ENCODE assay signal across 17 mouse cellular contexts in the genomic region with DNA sequence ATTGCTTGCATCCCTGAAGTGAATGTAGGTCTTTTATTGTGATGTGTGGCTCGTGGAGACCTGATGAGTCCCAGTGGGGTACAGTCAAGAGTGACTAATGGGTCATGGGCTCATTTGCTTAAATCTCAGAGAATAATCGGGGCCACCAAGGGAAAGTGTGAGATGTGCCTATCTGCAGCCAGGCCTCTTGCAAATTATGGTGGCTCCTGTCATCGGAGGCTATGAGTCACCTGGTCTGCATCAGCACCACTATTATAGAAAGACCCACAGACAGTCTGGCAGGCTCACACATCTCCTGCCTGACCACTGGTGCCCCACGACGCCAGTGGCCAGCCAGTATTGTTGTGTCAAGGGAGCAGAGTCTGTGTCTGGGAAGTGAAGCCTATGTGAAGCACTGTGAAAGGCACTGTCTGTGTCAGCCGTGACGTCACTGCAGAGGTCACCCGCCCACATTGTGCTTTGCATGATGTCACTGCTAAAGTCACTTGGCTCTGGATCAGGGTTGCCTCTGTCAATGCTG.
DNase-seq lines count a peak whose midpoint lies in the region; ATAC-seq and TF ChIP-seq lines count a peak whose summit lies in the region.
"Had no signal": no experiment of that assay in that cellular context is flagged by ENCODE, and none has a peak within 500 bp of the region (broad histone marks: within the 10 kb centered on the region; RNA-seq: fewer than 3 reads in every experiment).

No protein-coding gene starts in this region.

- no peak overlapping the region for H3K9ac ChIP-seq in heart, embryonic 14.5 days (ENCODE audit: low read length)
- no peak overlapping the region for H3K9ac ChIP-seq in hindbrain, embryonic 12.5 days
- H3K9ac ChIP-seq in CH12.LX (ENCODE audit: insufficient read depth, low read depth), result no peak overlapping the region
- H3K9ac ChIP-seq: embryonic facial prominence, embryonic 12.5 days; forebrain, embryonic 15.5 days; hindbrain, embryonic 15.5 days had no signal

- DNase-seq in heart, adult 9 months (ENCODE audit: low spot score in 2 of 2), result no peak
- DNase-seq in hindbrain, embryonic 10.5 days (ENCODE audit: low spot score), result no peak
- DNase-seq in CH12.LX (ENCODE audit: extremely low read depth), result peak; percentile 66
- DNase-seq in Muller cell, postnatal 12 days (ENCODE audit: inconsistent ontology term), result peak; percentile 53
- DNase-seq: adrenal gland, postnatal 10 days; cerebellum, adult 11 months; cerebellum, adult 8-10 months; cerebellum, postnatal 14 days; gastrocnemius, postnatal 36 days; kidney, adult 2 months had no signal

- WGBS in heart, embryonic 14.5 days, result 53% methylated on average over 8 of the region's 8 CpGs
- WGBS in hindbrain, embryonic 10.5 days, result 82% methylated on average over 8 of the region's 8 CpGs
- WGBS in hindbrain, embryonic 12.5 days, result 68% methylated on average over 8 of the region's 8 CpGs

- no peaks in the 10 kb centered on the region for H3K9me3 ChIP-seq in heart, embryonic 14.5 days (ENCODE audit: control insufficient read depth, low read length)
- no peaks in the 10 kb centered on the region for H3K9me3 ChIP-seq in hindbrain, embryonic 10.5 days
- H3K9me3 ChIP-seq in hindbrain, embryonic 12.5 days (replicated peaks), result no peaks in the 10 kb centered on the region
- no peaks in the 10 kb centered on the region for H3K9me3 ChIP-seq in CH12.LX (replicated peaks; ENCODE audit: low read length)
- H3K9me3 ChIP-seq: embryonic facial prominence, embryonic 12.5 days; forebrain, embryonic 15.5 days; hindbrain, embryonic 15.5 days had no signal

- H3K4me2 ChIP-seq in heart, embryonic 14.5 days (ENCODE audit: low read length), result no peak overlapping the region
- H3K4me2 ChIP-seq in hindbrain, embryonic 12.5 days (replicated peaks), result no peak overlapping the region
- no peak overlapping the region for H3K4me2 ChIP-seq in CH12.LX (ENCODE audit: insufficient read depth, low read depth, poor library complexity, severe bottlenecking)
- H3K4me2 ChIP-seq: embryonic facial prominence, embryonic 12.5 days; forebrain, embryonic 15.5 days; hindbrain, embryonic 15.5 days had no signal

- peak overlapping the region; percentile 7 to 83; a peak in 2 of 4 replicates for H3K27ac ChIP-seq in heart, embryonic 14.5 days (replicated peaks in 1 of 2; ENCODE audit: control insufficient read depth in 1 of 2, insufficient read depth in 1 of 2, low read depth in 2 of 2, low read length in 2 of 2)
- peak overlapping the region; percentile 8; the same call in 1 of the 2 replicates for H3K27ac ChIP-seq in hindbrain, embryonic 10.5 days
- H3K27ac ChIP-seq in hindbrain, embryonic 12.5 days, result no peak overlapping the region
- H3K27ac ChIP-seq in CH12.LX (ENCODE audit: insufficient read depth, low read depth), result no peak overlapping the region
- H3K27ac ChIP-seq: embryonic facial prominence, embryonic 12.5 days; forebrain, embryonic 15.5 days; hindbrain, embryonic 15.5 days had no signal

- peak; percentile 23; the same call in 1 of the 2 replicates for TF ChIP-seq EP300 in CH12.LX (IDR thresholded peaks at IDR 0.05; ENCODE audit: low read length)

- no peaks in the 10 kb centered on the region for H3K27me3 ChIP-seq in heart, embryonic 14.5 days (ENCODE audit: control insufficient read depth, insufficient read depth, low read length)
- 0 out of 2 replicates have a peak, but pooled peaks cover 3% of the 10 kb centered on the region for H3K27me3 ChIP-seq in hindbrain, embryonic 10.5 days (ENCODE audit: insufficient read depth, poor library complexity, severe bottlenecking)
- H3K27me3 ChIP-seq in hindbrain, embryonic 12.5 days, result peaks cover 6% of the 10 kb centered on the region
- H3K27me3 ChIP-seq in CH12.LX (replicated peaks), result no peaks in the 10 kb centered on the region
- H3K27me3 ChIP-seq: embryonic facial prominence, embryonic 12.5 days; forebrain, embryonic 15.5 days had no signal

- dilution Hi-C loops in CH12.LX (cut with MboI; ENCODE audit: extremely low pct_ligation_motif_present, extremely low pct_unique_long_range_greater_than_20kb, low sequenced_read_pairs), result no loop called here

- TF ChIP-seq CTCF in CH12.LX (conservative IDR thresholded peaks at IDR 0.05 in 1 of 2, IDR thresholded peaks at IDR 0.05 in 1 of 2; ENCODE audit: low read depth in 2 of 2, low read length in 2 of 2), result no peak

- peaks cover 26 to 33% of the 10 kb centered on the region in 2 experiments for H3K4me1 ChIP-seq in heart, embryonic 14.5 days (ENCODE audit: control insufficient read depth in 2 of 2, insufficient read depth in 2 of 2, low read length in 2 of 2)
- peaks cover 18% of the 10 kb centered on the region for H3K4me1 ChIP-seq in hindbrain, embryonic 10.5 days (replicated peaks)
- peaks cover 14% of the 10 kb centered on the region for H3K4me1 ChIP-seq in hindbrain, embryonic 12.5 days
- H3K4me1 ChIP-seq in CH12.LX (ENCODE audit: control insufficient read depth in 1 of 2, insufficient read depth in 2 of 2), result peaks cover 2 to 43% of the 10 kb centered on the region in 2 experiments; a peak in 3 of 4 replicates

- H3K36me3 ChIP-seq in heart, embryonic 14.5 days (ENCODE audit: control insufficient read depth, insufficient read depth, low read length), result no peaks in the 10 kb centered on the region
- no peaks in the 10 kb centered on the region for H3K36me3 ChIP-seq in hindbrain, embryonic 10.5 days
- no peaks in the 10 kb centered on the region for H3K36me3 ChIP-seq in hindbrain, embryonic 12.5 days
- H3K36me3 ChIP-seq in CH12.LX (replicated peaks in 1 of 2; ENCODE audit: control insufficient read depth in 1 of 2, insufficient read depth in 1 of 2, low read length in 1 of 2), result no peaks in the 10 kb centered on the region
- H3K36me3 ChIP-seq: embryonic facial prominence, embryonic 12.5 days; forebrain, embryonic 15.5 days; G1E; hindbrain, embryonic 15.5 days had no signal

- H3K79me2 ChIP-seq in CH12.LX (replicated peaks; ENCODE audit: control insufficient read depth, extremely low read depth, insufficient read depth, poor library complexity, severe bottlenecking), result no peaks in the 10 kb centered on the region

- TF ChIP-seq RAD21 in CH12.LX (IDR thresholded peaks at IDR 0.05; ENCODE audit: low read depth, low read length), result no peak

- in situ Hi-C loops in CH12.LX (cut with MboI; ENCODE audit: low pct_ligation_motif_present, low pct_unique_long_range_greater_than_20kb, low sequenced_read_pairs), result no loop called here

- ATAC-seq in heart, embryonic 14.5 days (ENCODE audit: insufficient number of reproducible peaks, insufficient read depth, low FRiP score, low read depth), result no peak
- no peak for ATAC-seq in hindbrain, embryonic 12.5 days (ENCODE audit: low FRiP score)
- ATAC-seq: forebrain, embryonic 15.5 days; intestine, embryonic 16.5 days had no signal

- no peak for TF ChIP-seq POLR2A in CH12.LX (IDR thresholded peaks at IDR 0.05; ENCODE audit: low read depth, low read length)

- H3K4me3 ChIP-seq in heart, embryonic 14.5 days (ENCODE audit: control insufficient read depth in 1 of 2, insufficient read depth in 1 of 2, low read depth in 1 of 2, low read length in 2 of 2), result no peak overlapping the region
- H3K4me3 ChIP-seq in hindbrain, embryonic 10.5 days, result no peak overlapping the region
- H3K4me3 ChIP-seq in hindbrain, embryonic 12.5 days, result no peak overlapping the region
- no peak overlapping the region for H3K4me3 ChIP-seq in CH12.LX (replicated peaks in 1 of 3; ENCODE audit: low read depth in 2 of 3, low read length in 2 of 3, poor library complexity in 1 of 3)
- H3K4me3 ChIP-seq: embryonic facial prominence, embryonic 12.5 days; forebrain, embryonic 15.5 days; hindbrain, embryonic 15.5 days had no signal

TF ChIP-seq in CH12.LX, 34 proteins besides CTCF, POLR2A, EP300 and RAD21:
- TF ChIP-seq MAZ (IDR thresholded peaks at IDR 0.05; ENCODE audit: low read depth, low read length), result no peak
- peak; percentile 12; the same call in 1 of the 2 replicates for TF ChIP-seq JUN (IDR thresholded peaks at IDR 0.05; ENCODE audit: insufficient read depth, low read depth, low read length)
- no peak for TF ChIP-seq POLR2AphosphoS2 (IDR thresholded peaks at IDR 0.05; ENCODE audit: low read depth, low read length)
- no peak for TF ChIP-seq SIN3A (IDR thresholded peaks at IDR 0.05; ENCODE audit: low read length)
- no peak for TF ChIP-seq MAX (IDR thresholded peaks at IDR 0.05; ENCODE audit: low read length)
- peak; percentile 80 for TF ChIP-seq ETS1 (conservative IDR thresholded peaks at IDR 0.05; ENCODE audit: low read depth, low read length)
- TF ChIP-seq TCF12 (IDR thresholded peaks at IDR 0.05; ENCODE audit: low read depth, low read length), result no peak
- TF ChIP-seq SMC3 (IDR thresholded peaks at IDR 0.05; ENCODE audit: low read depth, low read length), result no peak
- TF ChIP-seq USF1 (IDR thresholded peaks at IDR 0.05; ENCODE audit: low read depth, low read length), result no peak
- no peak for TF ChIP-seq ZKSCAN1 (IDR thresholded peaks at IDR 0.05; ENCODE audit: borderline replicate concordance, low read depth, low read length)
- no peak for TF ChIP-seq HCFC1 (IDR thresholded peaks at IDR 0.05; ENCODE audit: low read depth, low read length)
- peak; percentile 47; the same call in 1 of the 2 replicates for TF ChIP-seq BHLHE40 (IDR thresholded peaks at IDR 0.05; ENCODE audit: low read depth, low read length)
- no peak for TF ChIP-seq NRF1 (IDR thresholded peaks at IDR 0.05; ENCODE audit: low read depth, low read length)
- TF ChIP-seq KAT2A (IDR thresholded peaks at IDR 0.05; ENCODE audit: insufficient replicate concordance, low read length), result no peak
- no peak for TF ChIP-seq ZMIZ1 (IDR thresholded peaks at IDR 0.05; ENCODE audit: low read depth, low read length)
- TF ChIP-seq ZC3H11A (IDR thresholded peaks at IDR 0.05; ENCODE audit: low read depth, low read length), result no peak
- TF ChIP-seq RCOR1 (conservative IDR thresholded peaks at IDR 0.05; ENCODE audit: low read depth, low read length), result no peak
- TF ChIP-seq CHD1 (IDR thresholded peaks at IDR 0.05; ENCODE audit: low read depth, low read length), result no peak

Comparison
In these comparisons a context has a peak if more than half of its experiments do, and no peak if none do; other contexts are left out.
1. H3K27ac ChIP-seq: peak in heart, embryonic 14.5 days (2 of 2) and hindbrain, embryonic 10.5 days (single experiment); none in hindbrain, embryonic 12.5 days (single experiment) and CH12.LX (single experiment).
2. DNase-seq: peak in CH12.LX (single experiment) and Muller cell, postnatal 12 days (single experiment); none in heart, adult 9 months (0 of 2) and hindbrain, embryonic 10.5 days (single experiment).